Mouse (Mus musculus) frontal cortex, postnatal 14 days (tissue): ENCODE data around the gene Olfr981.
"Not testable (repeated sequence)": the region's sequence is repeated elsewhere in the genome, so short reads cannot be mapped to it uniquely, and the experiment has no call there.

Experiments
- DNase-seq, 2 experiments: peaks; one replicate each; pipeline ENCODE4 v3.0.0; 2022; ENCODE audit warnings: low spot score in 2 of 2

Olfr981 gene

GRCm38 (mm10) chr9:40021164-40021563 lies at the start of gene Olfr981:
TSS of gene Olfr981 (plus strand) at chr9:40021464.
- DNase-seq = no peak

GRCm38 (mm10) chr9:39976581-39977145 lies 44.6 kb upstream of the Olfr981 start:
- DNase-seq = not testable (repeated sequence)

GRCm38 (mm10) chr9:39991813-39992212 lies 29.5 kb upstream of the Olfr981 start, which contains the start of gene Olfr978:
TSS of gene Olfr978 (plus strand) at chr9:39992113.
- no peak for DNase-seq

GRCm38 (mm10) chr9:40003365-40003764 lies 17.9 kb upstream of the Olfr981 start, which contains the start of gene Olfr979:
TSS of gene Olfr979 (minus strand) at chr9:40003465.
- DNase-seq = no peak

- no peak for DNase-seq
These were observed 11.8 kb upstream of the Olfr981 start, which contains the start of gene Olfr980 for GRCm38 (mm10) chr9:40009482-40009881. TSS of gene Olfr980 (minus strand) at chr9:40009582.

- no peak for DNase-seq
These were observed 28.9 kb downstream of the Olfr981 start for GRCm38 (mm10) chr9:40050138-40050537.

GRCm38 (mm10) chr9:40073529-40073928 lies 52.3 kb downstream of the Olfr981 start, which contains the start of gene Olfr982:
TSS of gene Olfr982 (plus strand) at chr9:40073829.
- DNase-seq = no peak
